Mouse (Mus musculus) left cerebral cortex, postnatal 10 days (tissue): ENCODE data around the gene Trpm4. TPM values are rescaled to one million over a fixed set of nuclear protein-coding genes. Genes with fewer than 3 reads are reported as not detected.
"Not testable (repeated sequence)": the region's sequence is repeated elsewhere in the genome, so short reads cannot be mapped to it uniquely, and the experiment has no call there.

ENCODE experiments used
- DNase-seq, 2 experiments: peaks; one replicate each; pipeline ENCODE4 v3.0.0; 2021 to 2022; ENCODE audit warnings: low spot score in 2 of 2, mixed read lengths in 1 of 2; ENCODE audit errors: extremely low spot score in 1 of 2
- intact Hi-C: fragments of 180-260 bp; cut with DNase I; formaldehyde crosslinking; loops from one replicate; pipeline ENCODE4 v1.15.1; 2025
- total RNA-seq, 2 experiments: library from RNA; stranded (reverse); gene quantifications; 2 replicates each; pipeline ENCODE4 v1.2.3; 2021

Gene Trpm4
- total RNA-seq, 2 experiments from 2014 or later: 20.5 to 32.2 TPM

DNA sequence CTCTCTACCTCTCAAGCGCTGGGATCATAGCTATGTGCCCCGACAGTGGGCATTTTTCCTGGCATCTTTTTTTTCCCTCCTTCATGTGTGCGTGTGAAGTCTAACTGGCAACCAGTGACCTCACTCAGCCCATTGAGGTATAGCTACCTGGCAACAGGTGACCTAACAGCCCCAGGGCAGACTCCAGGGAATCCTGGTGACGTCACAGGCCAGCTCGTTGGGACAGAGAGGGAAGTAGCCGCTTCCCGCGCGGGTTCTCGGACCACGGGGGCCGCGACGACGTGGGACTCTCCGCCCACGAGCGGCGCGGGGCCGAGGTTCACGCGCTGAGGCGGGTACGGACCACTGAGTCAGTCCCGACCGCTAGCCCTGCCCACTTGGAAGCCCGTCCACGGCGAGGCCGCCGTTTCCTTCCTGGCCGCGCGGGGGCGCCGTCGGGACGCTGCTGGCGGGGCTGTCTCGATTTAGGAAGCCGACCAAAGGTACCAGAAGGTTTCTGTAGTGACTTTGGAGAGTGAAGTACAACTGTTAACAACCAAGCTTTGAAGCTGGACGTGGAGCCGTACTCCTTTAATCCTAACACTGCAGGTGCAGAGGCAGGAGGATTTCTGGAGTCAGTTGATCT is 56.3 kb downstream of the Trpm4 start, which contains the start of gene Slc6a21:
Gene Slc6a21, plus strand, starts transcription at position 378 of the 625 bp plus-strand sequence.
- intact Hi-C loops: no loop called here
- DNase-seq: peak in 1 of 2 experiments; percentile 75

GRCm38 (mm10) chr7:45273672-45274071 is 59.9 kb downstream of the Trpm4 start:
- DNase-seq: no peak
- intact Hi-C loops: no loop called here

DNA sequence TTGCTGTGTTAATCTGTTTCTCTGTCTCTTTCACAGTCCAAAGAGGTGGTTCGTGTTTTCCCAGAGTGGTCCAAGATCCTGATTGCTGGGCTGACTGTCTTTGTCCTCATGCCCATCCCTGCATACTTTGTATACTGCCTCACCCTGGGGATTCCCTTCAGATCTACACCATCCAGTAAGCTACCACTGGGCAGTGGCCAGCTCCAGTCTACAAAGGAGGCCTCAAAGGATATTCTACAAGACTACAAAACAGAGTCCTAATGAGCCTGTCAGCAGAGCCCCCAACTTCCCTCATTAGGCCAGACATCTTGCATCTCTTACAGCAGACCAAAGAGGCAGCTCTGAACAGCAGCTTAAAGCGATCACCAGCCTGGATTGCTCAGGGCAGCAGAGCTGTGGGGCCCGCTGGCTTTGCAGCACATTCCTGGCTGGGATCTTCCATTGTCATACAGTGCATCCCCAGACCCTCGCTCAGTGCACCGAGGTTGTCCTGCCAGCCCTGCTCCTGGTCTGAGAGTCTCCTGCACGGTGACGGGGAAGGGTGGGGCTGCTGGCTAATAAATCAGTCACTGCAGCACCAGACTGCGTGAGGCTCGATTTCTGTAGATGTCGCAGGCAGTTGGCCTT is 60.7 kb downstream of the Trpm4 start:
- DNase-seq: no peak
- intact Hi-C loops: no loop called here

GRCm38 (mm10) chr7:45265518-45265917 is 68.1 kb downstream of the Trpm4 start:
- intact Hi-C loops: no loop called here
- no peak for DNase-seq

DNA sequence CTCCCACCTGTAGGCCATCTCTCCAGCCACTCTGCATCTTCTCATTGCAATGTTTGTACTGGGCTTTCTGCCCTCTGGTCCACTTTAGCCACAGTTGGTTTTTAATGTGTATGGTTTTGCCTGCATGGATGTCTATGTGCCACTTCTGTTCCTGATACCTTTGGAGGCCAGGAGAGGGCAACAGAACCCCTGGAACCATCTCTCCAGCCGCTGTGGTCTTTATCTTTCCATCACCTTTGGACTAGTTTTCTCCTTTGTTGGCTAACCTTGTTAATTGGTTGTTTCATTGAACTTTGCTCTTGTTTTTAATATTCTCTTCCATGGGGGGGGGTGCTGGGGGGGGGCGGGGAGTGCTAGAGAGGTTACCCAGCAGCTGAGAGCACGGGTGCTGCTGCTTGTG is 69.2 kb downstream of the Trpm4 start:
- intact Hi-C loops: no loop called here

GRCm38 (mm10) chr7:45263006-45263607 is 70.5 kb downstream of the Trpm4 start:
- peak in 1 of 2 experiments; percentile 16 for DNase-seq
- intact Hi-C loops: no loop called here

More for the DNA sequence above, 69.2 kb downstream of the Trpm4 start:
- no peak for DNase-seq

- intact Hi-C loops: no loop called here
- peak in 1 of 2 experiments; percentile 17 for DNase-seq
Observed at GRCm38 (mm10) chr7:45262266-45262665, 71.3 kb downstream of the Trpm4 start.

- peak in 1 of 2 experiments; percentile 16 for DNase-seq
- intact Hi-C loops: no loop called here
Observed at GRCm38 (mm10) chr7:45259281-45259680, 74.3 kb downstream of the Trpm4 start.

- intact Hi-C loops: no loop called here
- peak in 1 of 2 experiments; percentile 40 for DNase-seq
Observed at GRCm38 (mm10) chr7:45257063-45257840, 76.3 kb downstream of the Trpm4 start.

- intact Hi-C loops: not testable (repeated sequence)
- DNase-seq: peak in 1 of 2 experiments; percentile 26
Observed at GRCm38 (mm10) chr7:45255822-45256221, 77.8 kb downstream of the Trpm4 start.

DNA sequence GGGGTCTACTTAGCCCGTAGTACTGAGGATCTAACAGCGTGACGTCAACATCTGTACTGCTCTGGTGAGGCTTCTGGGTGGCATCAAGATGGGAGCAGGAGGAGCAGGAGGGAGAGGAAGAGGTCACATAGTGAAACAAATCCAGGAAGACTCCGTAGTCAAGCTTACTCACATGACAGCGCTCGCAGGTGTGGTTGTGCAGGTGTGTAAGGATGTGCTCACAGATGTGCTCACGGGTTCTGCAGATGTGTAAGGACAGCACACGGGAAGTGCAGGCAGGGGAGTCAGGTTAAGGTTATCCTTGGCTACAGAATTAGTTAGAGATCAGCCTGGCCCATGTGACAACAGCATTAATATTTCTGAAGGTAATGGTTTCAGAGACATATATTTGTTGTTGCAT is 79.8 kb downstream of the Trpm4 start:
- intact Hi-C loops: no loop called here
- DNase-seq: peak in 1 of 2 experiments; percentile 8

Other genes starting within 250 kb of the Trpm4 start
- 1 to 10 TPM; 6.4 to 7.5 TPM for gene Rcn3, start 241.6 kb downstream of the Trpm4 start, total RNA-seq
- 10 to 100 TPM; 16.5 to 18.7 TPM for gene Fcgrt, start 229.9 kb downstream of the Trpm4 start, total RNA-seq
- 100 to 1,000 TPM; 482 to 530 TPM for gene Rps11, start 209.3 kb downstream of the Trpm4 start, total RNA-seq
- gene Rpl13a, start 205.0 kb downstream of the Trpm4 start, total RNA-seq: 100 to 1,000 TPM; 739 TPM
- not detected for gene Gm45713, start 197.5 kb downstream of the Trpm4 start, total RNA-seq
- gene Flt3l, start 197.3 kb downstream of the Trpm4 start, total RNA-seq: 1 to 10 TPM; 2.7 to 3.3 TPM
- 10 to 100 TPM; 60.0 to 66.7 TPM for gene Pih1d1, start 179.5 kb downstream of the Trpm4 start, total RNA-seq
- gene Aldh16a1, start 179.2 kb downstream of the Trpm4 start, total RNA-seq: 10 to 100 TPM; 13.3 to 16.7 TPM
- 1,000 to 10,000 TPM; 1,057 to 1,070 TPM for gene Slc17a7, start 169.8 kb downstream of the Trpm4 start, total RNA-seq
- gene Gfy, start 154.2 kb downstream of the Trpm4 start, total RNA-seq: under 1 TPM in 1 of 2 experiments, not detected in 1; 0.17 TPM
- gene Pth2, start 152.8 kb downstream of the Trpm4 start, total RNA-seq: not detected
- 1 to 10 TPM; 2.0 to 2.3 TPM for gene Ccdc155, start 128.9 kb downstream of the Trpm4 start, total RNA-seq
- gene Dkkl1, start 121.6 kb downstream of the Trpm4 start, total RNA-seq: 10 to 100 TPM; 16.3 to 18.7 TPM
- gene Tead2, start 118.0 kb downstream of the Trpm4 start, total RNA-seq: 1 to 10 TPM; 6.6 to 6.8 TPM
- gene Cd37, start 94.7 kb downstream of the Trpm4 start, total RNA-seq: 1 to 10 TPM; 4.1 to 4.3 TPM
- 1 to 10 TPM; 1.4 to 1.7 TPM for gene Slc6a16, start 92.7 kb downstream of the Trpm4 start, total RNA-seq
- under 1 TPM; 0.41 to 0.60 TPM for gene Slc6a21, start 56.3 kb downstream of the Trpm4 start, total RNA-seq
- 1 to 10 TPM in 1 of 2 experiments, under 1 TPM in 1; 0.99 to 1.3 TPM for gene Hrc, start 1.5 kb upstream of the Trpm4 start, total RNA-seq
- 100 to 1,000 TPM; 142 to 147 TPM for gene Ppfia3, start 33.2 kb upstream of the Trpm4 start, total RNA-seq
- gene Lin7b, start 36.8 kb upstream of the Trpm4 start, total RNA-seq: 100 to 1,000 TPM; 176 to 192 TPM
- gene Snrnp70, start 62.0 kb upstream of the Trpm4 start, total RNA-seq: 100 to 1,000 TPM; 352 to 384 TPM
- not detected for gene Kcna7, start 71.9 kb upstream of the Trpm4 start, total RNA-seq
- not detected for gene Ntf5, start 79.9 kb upstream of the Trpm4 start, total RNA-seq
- not detected for gene Lhb, start 87.0 kb upstream of the Trpm4 start, total RNA-seq
- 10 to 100 TPM; 16.9 to 17.3 TPM for gene Gys1, start 101.1 kb upstream of the Trpm4 start, total RNA-seq
- gene Ruvbl2, start 104.3 kb upstream of the Trpm4 start, total RNA-seq: 10 to 100 TPM; 31.3 to 41.1 TPM
- gene Ftl1, start 126.1 kb upstream of the Trpm4 start, total RNA-seq: 100 to 1,000 TPM; 445 to 456 TPM
- 10 to 100 TPM; 86.0 to 93.8 TPM for gene Bax, start 133.1 kb upstream of the Trpm4 start, total RNA-seq
- not detected for gene Tulp2, start 148.1 kb upstream of the Trpm4 start, total RNA-seq
- gene Gm45808, start 153.0 kb upstream of the Trpm4 start, total RNA-seq: not detected
- gene Dhdh, start 155.0 kb upstream of the Trpm4 start, total RNA-seq: 1 to 10 TPM; 3.0 to 3.1 TPM
- gene Nucb1, start 176.6 kb upstream of the Trpm4 start, total RNA-seq: 100 to 1,000 TPM; 114 to 127 TPM
- gene Ppp1r15a, start 192.5 kb upstream of the Trpm4 start, total RNA-seq: 10 to 100 TPM; 25.5 to 28.5 TPM
- gene Plekha4, start 192.6 kb upstream of the Trpm4 start, total RNA-seq: 1 to 10 TPM; 1.3 to 2.7 TPM
- gene Hsd17b14, start 221.1 kb upstream of the Trpm4 start, total RNA-seq: under 1 TPM in 1 of 2 experiments, not detected in 1; 0.93 TPM
- gene Bcat2, start 236.4 kb upstream of the Trpm4 start, total RNA-seq: 10 to 100 TPM; 20.9 to 21.8 TPM